Mouse (Mus musculus): Measurements from ENCODE around the gene Syn1.
A peak's percentile ranks its signal among the peaks of the same experiment; 100 is the strongest.

DNA sequence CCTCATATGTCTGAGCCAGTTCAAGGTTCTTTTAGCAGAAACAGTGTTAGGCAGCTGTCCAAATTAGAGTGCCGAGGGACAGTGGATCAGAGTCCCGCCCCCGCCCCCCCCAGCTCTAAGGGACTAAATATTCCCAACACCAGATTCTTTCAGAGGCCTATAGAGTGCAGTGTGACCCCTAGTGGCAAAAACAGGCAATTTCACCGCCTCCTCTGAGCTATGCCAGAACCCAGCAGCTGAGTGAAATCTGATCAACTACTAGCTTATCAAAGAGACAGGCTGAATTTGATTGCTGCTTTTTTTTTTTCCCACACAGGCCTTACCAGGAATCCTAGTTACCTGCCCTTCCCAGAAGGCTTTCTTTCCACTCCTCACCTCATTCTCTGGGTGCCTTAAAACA is 25.3 kb upstream of the Syn1 start:
- TF ChIP-seq CTCF (IDR thresholded peaks at IDR 0.05; ENCODE audit: extremely low read depth, insufficient read depth, insufficient read length, insufficient replicate concordance) (peak; percentile 39; the same call in 1 of the 2 replicates), POLR2A (IDR thresholded peaks at IDR 0.05; ENCODE audit: low read depth, low read length) (no peak)
